Mouse (Mus musculus): ENCODE measurements around the gene Six5.

- TF ChIP-seq CTCF (IDR thresholded peaks at IDR 0.05; ENCODE audit: borderline replicate concordance, control insufficient read depth, extremely low read depth, insufficient read depth, low read length, poor library complexity) (no peak), POLR2A (IDR thresholded peaks at IDR 0.05; ENCODE audit: control insufficient read depth, extremely low read depth, insufficient read depth, low read length, poor library complexity) (no peak)
These were observed 1.3 kb downstream of the Six5 start for GRCm38 (mm10) chr7:19095751-19096110.

Measured in thymus, adult 2 months (tissue).